8 mouse cellular contexts compared by ENCODE assay signal in genomic region chr17:27622611-27623359, GRCm38 (mm10). TPM values are rescaled to one million over a fixed set of nuclear protein-coding genes. Genes with fewer than 3 reads are reported as not detected.
A peak's percentile ranks its signal among the peaks of the same experiment; 100 is the strongest.
DNase-seq lines count a peak whose midpoint lies in the region; ATAC-seq lines count a peak whose summit lies in the region.

No protein-coding gene starts in this region.

- H3K9ac ChIP-seq in hindbrain, embryonic 14.5 days: peak overlapping the region; percentile 100
- peak overlapping the region; percentile 86 for H3K9ac ChIP-seq in liver, embryonic 16.5 days (ENCODE audit: low read depth, low read length)
- peak overlapping the region; percentile 99 for H3K9ac ChIP-seq in neural tube, embryonic 11.5 days (ENCODE audit: low read length)

- no peaks in the 10 kb centered on the region for H3K27me3 ChIP-seq in heart, embryonic 10.5 days (ENCODE audit: insufficient read depth, poor library complexity, severe bottlenecking)
- H3K27me3 ChIP-seq in hindbrain, embryonic 14.5 days (ENCODE audit: control insufficient read depth, insufficient read depth, low read length): no peaks in the 10 kb centered on the region
- H3K27me3 ChIP-seq in liver, embryonic 16.5 days (ENCODE audit: control insufficient read depth, insufficient read depth, low read depth, low read length): no peaks in the 10 kb centered on the region
- no peaks in the 10 kb centered on the region for H3K27me3 ChIP-seq in neural tube, embryonic 11.5 days (ENCODE audit: control insufficient read depth, insufficient read depth, low read length)

- H3K27ac ChIP-seq in heart, embryonic 10.5 days: peak overlapping the region; percentile 100
- peak overlapping the region; percentile 99 for H3K27ac ChIP-seq in hindbrain, embryonic 14.5 days
- H3K27ac ChIP-seq in liver, embryonic 16.5 days (ENCODE audit: low read length): peak overlapping the region; percentile 90
- peak overlapping the region; percentile 99 for H3K27ac ChIP-seq in neural tube, embryonic 11.5 days (ENCODE audit: low read depth, low read length)

- WGBS in heart, embryonic 10.5 days: under 1% methylated on average over 77 of the region's 80 CpGs
- WGBS in hindbrain, embryonic 14.5 days: under 1% methylated on average over 78 of the region's 80 CpGs
- WGBS in liver, embryonic 16.5 days (ENCODE audit: insufficient replicate concordance): 0% methylated on average over 58 of the region's 80 CpGs
- WGBS in neural tube, embryonic 11.5 days: under 1% methylated on average over 68 of the region's 80 CpGs

- peak; percentile 83 for ATAC-seq in erythroid progenitor cell, adult 5-6 weeks (replicated peaks; ENCODE audit: low FRiP score, poor library complexity, severe bottlenecking)
- peak; percentile 49 for ATAC-seq in hindbrain, embryonic 14.5 days (ENCODE audit: low FRiP score)
- peak; percentile 71 for ATAC-seq in liver, embryonic 16.5 days (ENCODE audit: low read depth)
- peak; percentile 54; the same call in 1 of the 2 replicates for ATAC-seq in neural tube, embryonic 11.5 days (ENCODE audit: insufficient read depth, low FRiP score, low TSS enrichment)

- H3K4me2 ChIP-seq in hindbrain, embryonic 14.5 days (replicated peaks): peak overlapping the region; percentile 91
- H3K4me2 ChIP-seq in liver, embryonic 16.5 days (ENCODE audit: low read depth, low read length): peak overlapping the region; percentile 91
- peak overlapping the region; percentile 70 for H3K4me2 ChIP-seq in neural tube, embryonic 11.5 days (ENCODE audit: low read depth)

- peak; percentile 84 for DNase-seq in heart, embryonic 10.5 days (ENCODE audit: low spot score)
- DNase-seq in heart, adult 8-10 months (ENCODE audit: low spot score): no peak
- peak; percentile 59 for DNase-seq in adrenal gland, postnatal 25 days
- peak; percentile 65 for DNase-seq in hindbrain, embryonic 14.5 days (ENCODE audit: low spot score)
- DNase-seq in neural tube, embryonic 11.5 days (ENCODE audit: low spot score): peak; percentile 83
- peak; percentile 71 for DNase-seq in thymus, postnatal 25 days

- peaks cover 44% of the 10 kb centered on the region for H3K4me1 ChIP-seq in heart, embryonic 10.5 days
- peaks cover 32% of the 10 kb centered on the region for H3K4me1 ChIP-seq in hindbrain, embryonic 14.5 days (replicated peaks; ENCODE audit: control insufficient read depth, insufficient read depth, low read length)
- peaks cover 33% of the 10 kb centered on the region for H3K4me1 ChIP-seq in liver, embryonic 16.5 days (ENCODE audit: control insufficient read depth, low read depth, low read length)
- peaks cover 13% of the 10 kb centered on the region for H3K4me1 ChIP-seq in neural tube, embryonic 11.5 days (ENCODE audit: control insufficient read depth, insufficient read depth, low read length)

- H3K9me3 ChIP-seq in heart, embryonic 10.5 days: peaks cover 2% of the 10 kb centered on the region; the same call in 1 of the 2 replicates
- no peaks in the 10 kb centered on the region for H3K9me3 ChIP-seq in hindbrain, embryonic 14.5 days (ENCODE audit: control insufficient read depth, low read length)
- H3K9me3 ChIP-seq in liver, embryonic 16.5 days (replicated peaks; ENCODE audit: control insufficient read depth, low read length): no peaks in the 10 kb centered on the region; the same call in 1 of the 2 replicates
- H3K9me3 ChIP-seq in neural tube, embryonic 11.5 days (ENCODE audit: control insufficient read depth, low read length): no peaks in the 10 kb centered on the region

- H3K4me3 ChIP-seq in heart, embryonic 10.5 days: peak overlapping the region; percentile 99
- peak overlapping the region; percentile 82 for H3K4me3 ChIP-seq in hindbrain, embryonic 14.5 days (replicated peaks; ENCODE audit: low read length)
- peak overlapping the region; percentile 87 for H3K4me3 ChIP-seq in liver, embryonic 16.5 days (ENCODE audit: low read depth, low read length)
- H3K4me3 ChIP-seq in neural tube, embryonic 11.5 days (ENCODE audit: low read depth, low read length): peak overlapping the region; percentile 97

- H3K36me3 ChIP-seq in heart, embryonic 10.5 days: peaks cover 13% of the 10 kb centered on the region
- no peaks in the 10 kb centered on the region; the same call in 1 of the 2 replicates for H3K36me3 ChIP-seq in hindbrain, embryonic 14.5 days (replicated peaks; ENCODE audit: control insufficient read depth, insufficient read depth)
- no peaks in the 10 kb centered on the region for H3K36me3 ChIP-seq in liver, embryonic 16.5 days (ENCODE audit: control insufficient read depth, insufficient read depth)
- H3K36me3 ChIP-seq in neural tube, embryonic 11.5 days (ENCODE audit: control insufficient read depth, insufficient read depth, low read length): no peaks in the 10 kb centered on the region; the same call in 1 of the 2 replicates

RNA-seq across cellular contexts. Expression of gene Nudt3, which starts 0.5 kb away (rescaled TPM):
- 89.7 and 107 TPM in 2 replicates for polyA plus RNA-seq in heart, embryonic 10.5 days (2016; fragmentation: Nextera tagmentation; extraction: Ambion mirVana)
- total RNA-seq in heart, adult 8-10 months (2022): 100 to 1,000 TPM; 349 to 367 (median 360) TPM
- 194 and 219 TPM in 2 replicates for total RNA-seq in adrenal gland, postnatal 25 days (2021)
- 11.3 and 21.6 TPM in 2 replicates for total RNA-seq in erythroid progenitor cell, adult 5-6 weeks (2015; ENCODE audit: low replicate concordance)
- total RNA-seq in erythroid progenitor cell, adult 5-6 weeks (2017; ENCODE audit: low replicate concordance): 20.7 and 43.1 TPM in 2 replicates
- polyA plus RNA-seq in hindbrain, embryonic 14.5 days (2014; fragmentation: Nextera tagmentation; extraction: Ambion mirVana): 107 and 115 TPM in 2 replicates
- polyA plus RNA-seq in liver, embryonic 16.5 days (2015; fragmentation: Nextera tagmentation; extraction: Ambion mirVana): 19.2 and 20.5 TPM in 2 replicates
- 41.8 and 49.3 TPM in 2 replicates for polyA plus RNA-seq in neural tube, embryonic 11.5 days (2014; fragmentation: Nextera tagmentation; extraction: Ambion mirVana)

RNA-seq across cellular contexts. Expression of gene RPS10-NUDT3, which starts 12.2 kb away (rescaled TPM):
- polyA plus RNA-seq in heart, embryonic 10.5 days (2016; fragmentation: Nextera tagmentation; extraction: Ambion mirVana): not detected in 2 replicates
- total RNA-seq in heart, adult 8-10 months (2022): under 1 TPM in 1 of 4 experiments, not detected in 3; 0.98 TPM
- total RNA-seq in adrenal gland, postnatal 25 days (2021): not detected in 2 replicates
- not detected in 2 replicates for total RNA-seq in erythroid progenitor cell, adult 5-6 weeks (2015; ENCODE audit: low replicate concordance)
- total RNA-seq in erythroid progenitor cell, adult 5-6 weeks (2017; ENCODE audit: low replicate concordance): 12.3 TPM in 1 of 2 replicates, not detected in the other
- not detected in 2 replicates for polyA plus RNA-seq in hindbrain, embryonic 14.5 days (2014; fragmentation: Nextera tagmentation; extraction: Ambion mirVana)
- not detected in 2 replicates for polyA plus RNA-seq in liver, embryonic 16.5 days (2015; fragmentation: Nextera tagmentation; extraction: Ambion mirVana)
- polyA plus RNA-seq in neural tube, embryonic 11.5 days (2014; fragmentation: Nextera tagmentation; extraction: Ambion mirVana): not detected in 2 replicates

RNA-seq across cellular contexts. Expression of gene Rps10, which starts 13.7 kb away (rescaled TPM):
- 629 and 734 TPM in 2 replicates for polyA plus RNA-seq in heart, embryonic 10.5 days (2016; fragmentation: Nextera tagmentation; extraction: Ambion mirVana)
- total RNA-seq in heart, adult 8-10 months (2022): 100 to 1,000 TPM; 481 to 609 (median 561) TPM
- total RNA-seq in adrenal gland, postnatal 25 days (2021): 894 and 1,002 TPM in 2 replicates
- 648 and 718 TPM in 2 replicates for total RNA-seq in erythroid progenitor cell, adult 5-6 weeks (2015; ENCODE audit: low replicate concordance)
- total RNA-seq in erythroid progenitor cell, adult 5-6 weeks (2017; ENCODE audit: low replicate concordance): 440 and 463 TPM in 2 replicates
- polyA plus RNA-seq in hindbrain, embryonic 14.5 days (2014; fragmentation: Nextera tagmentation; extraction: Ambion mirVana): 489 and 624 TPM in 2 replicates
- polyA plus RNA-seq in liver, embryonic 16.5 days (2015; fragmentation: Nextera tagmentation; extraction: Ambion mirVana): 432 and 472 TPM in 2 replicates
- 695 and 722 TPM in 2 replicates for polyA plus RNA-seq in neural tube, embryonic 11.5 days (2014; fragmentation: Nextera tagmentation; extraction: Ambion mirVana)

RNA-seq across cellular contexts. Expression of gene Pacsin1, which starts 32.5 kb away (rescaled TPM):
- 2.1 and 3.3 TPM in 2 replicates for polyA plus RNA-seq in heart, embryonic 10.5 days (2016; fragmentation: Nextera tagmentation; extraction: Ambion mirVana)
- under 1 TPM; 0.09 to 0.85 (median 0.39) TPM for total RNA-seq in heart, adult 8-10 months (2022)
- 3.9 TPM in 2 replicates for total RNA-seq in adrenal gland, postnatal 25 days (2021)
- total RNA-seq in erythroid progenitor cell, adult 5-6 weeks (2015; ENCODE audit: low replicate concordance): not detected in 2 replicates
- total RNA-seq in erythroid progenitor cell, adult 5-6 weeks (2017; ENCODE audit: low replicate concordance): not detected in 2 replicates
- 44.5 and 51.7 TPM in 2 replicates for polyA plus RNA-seq in hindbrain, embryonic 14.5 days (2014; fragmentation: Nextera tagmentation; extraction: Ambion mirVana)
- 0.22 and 0.26 TPM in 2 replicates for polyA plus RNA-seq in liver, embryonic 16.5 days (2015; fragmentation: Nextera tagmentation; extraction: Ambion mirVana)
- 4.3 and 5.4 TPM in 2 replicates for polyA plus RNA-seq in neural tube, embryonic 11.5 days (2014; fragmentation: Nextera tagmentation; extraction: Ambion mirVana)

RNA-seq across cellular contexts. Expression of gene AI413582, which starts 57.2 kb away (rescaled TPM):
- polyA plus RNA-seq in heart, embryonic 10.5 days (2016; fragmentation: Nextera tagmentation; extraction: Ambion mirVana): 19.7 and 21.0 TPM in 2 replicates
- 10 to 100 TPM in 2 of 4 experiments, 1 to 10 TPM in 2; 6.4 to 10.3 (median 9.9) TPM for total RNA-seq in heart, adult 8-10 months (2022)
- 12.7 and 27.6 TPM in 2 replicates for total RNA-seq in adrenal gland, postnatal 25 days (2021)
- 2.9 and 6.8 TPM in 2 replicates for total RNA-seq in erythroid progenitor cell, adult 5-6 weeks (2015; ENCODE audit: low replicate concordance)
- total RNA-seq in erythroid progenitor cell, adult 5-6 weeks (2017; ENCODE audit: low replicate concordance): 3.1 and 14.1 TPM in 2 replicates
- 68.0 and 76.5 TPM in 2 replicates for polyA plus RNA-seq in hindbrain, embryonic 14.5 days (2014; fragmentation: Nextera tagmentation; extraction: Ambion mirVana)
- 10.5 and 10.7 TPM in 2 replicates for polyA plus RNA-seq in liver, embryonic 16.5 days (2015; fragmentation: Nextera tagmentation; extraction: Ambion mirVana)
- 19.3 and 24.4 TPM in 2 replicates for polyA plus RNA-seq in neural tube, embryonic 11.5 days (2014; fragmentation: Nextera tagmentation; extraction: Ambion mirVana)
